Mouse (Mus musculus): ENCODE data around the gene Prrg4. TPM values are rescaled to one million over a fixed set of nuclear protein-coding genes. Genes with fewer than 3 reads are reported as not detected.
A peak's percentile ranks its signal among the peaks of the same experiment; 100 is the strongest.

The Prrg4 gene
- polyA plus RNA-seq, 1 experiment from 2014 or later = 2.9 TPM

DNA sequence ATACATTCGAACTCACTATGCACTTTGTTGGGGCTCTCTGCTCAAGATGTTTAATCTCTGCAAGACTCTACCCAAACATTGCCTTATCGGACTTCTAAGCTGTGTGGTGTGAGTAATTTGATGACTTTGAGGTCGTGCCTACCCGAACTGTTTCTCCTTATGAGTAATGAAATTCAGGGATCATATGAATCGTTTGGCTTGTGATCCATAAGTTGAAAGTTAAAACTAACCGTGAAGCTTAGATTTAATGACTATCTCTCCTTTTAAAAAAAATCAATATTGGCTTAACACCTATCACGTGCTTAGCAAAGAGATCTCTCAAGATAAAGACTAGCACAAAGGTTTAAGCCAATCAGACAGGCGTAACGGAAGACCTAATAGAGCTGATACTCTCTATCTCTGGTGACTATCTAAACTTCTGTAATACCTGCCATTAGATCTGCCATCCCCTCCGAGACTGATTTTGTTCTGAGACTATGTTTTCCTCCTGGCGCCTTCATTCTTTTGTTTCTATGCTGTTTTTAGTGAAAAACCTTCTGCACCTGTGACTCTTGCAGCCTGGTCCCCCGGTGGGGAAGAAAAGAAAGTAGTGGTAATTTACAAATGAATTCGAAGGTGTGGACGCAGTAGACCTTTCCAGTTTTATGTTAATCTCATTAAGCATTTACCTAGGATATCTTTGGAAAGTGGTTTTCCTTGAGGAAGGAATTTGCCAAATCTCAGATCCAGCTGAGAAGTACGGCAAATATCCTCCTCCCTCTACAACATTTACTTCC, 31.9 kb downstream of the Prrg4 start:
- Histone ChIP-seq H3K27ac (ENCODE audit: low read depth, low read length) (peak overlapping the region; percentile 99; the same call in 1 of the 2 replicates), H3K9me3 (ENCODE audit: control insufficient read depth, low read length) (no peaks in the 10 kb centered on the region), H3K27me3 (ENCODE audit: control insufficient read depth, insufficient read depth, low read length) (no peaks in the 10 kb centered on the region), H3K4me1 (ENCODE audit: control insufficient read depth, insufficient read depth, low read length) (peaks cover 9% of the 10 kb centered on the region), H3K9ac (ENCODE audit: low read depth, low read length) (peak overlapping the region; percentile 98), H3K4me3 (ENCODE audit: low read length) (peak overlapping the region; percentile 79), H3K36me3 (ENCODE audit: control insufficient read depth, insufficient read depth, low read length) (no peaks in the 10 kb centered on the region), H3K4me2 (replicated peaks; ENCODE audit: low read depth, low read length) (peak overlapping the region; percentile 81)
- 1% methylated on average over 15 of the region's 15 CpGs for WGBS
- ATAC-seq (ENCODE audit: low FRiP score, low TSS enrichment) = 0 out of 2 replicates have a peak, but pooled peaks have one; percentile 0

DNA sequence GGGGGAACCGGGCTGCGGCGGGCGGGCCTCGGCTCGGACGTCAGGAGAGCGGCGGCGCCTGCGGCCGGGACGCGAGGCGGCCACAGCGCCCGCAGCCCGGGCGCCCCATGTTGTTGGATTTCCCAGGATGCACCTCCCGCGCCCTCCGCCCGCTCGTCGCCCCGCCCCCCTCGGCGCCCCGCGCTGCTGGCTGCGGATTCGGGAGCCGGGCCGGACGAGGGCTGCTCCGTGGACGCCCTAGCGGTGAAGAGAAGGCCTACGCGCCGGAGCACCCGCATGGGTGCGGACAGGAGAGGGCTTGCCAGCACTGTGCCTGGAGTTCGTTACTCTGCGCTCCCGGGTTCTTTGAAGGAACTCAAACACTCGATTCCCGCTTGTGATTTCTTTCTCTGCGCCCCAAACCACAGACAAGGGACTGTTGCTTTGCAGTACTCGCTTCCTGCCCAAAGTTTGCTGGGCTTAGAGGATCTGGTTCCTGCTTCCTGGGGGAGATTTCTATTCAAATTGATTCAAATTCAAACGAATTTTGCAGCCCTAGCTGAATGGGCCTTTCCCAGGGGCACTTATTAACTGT, 32.7 kb downstream of the Prrg4 start:
- Histone ChIP-seq H3K4me2 (replicated peaks; ENCODE audit: low read depth, low read length) (peak overlapping the region; percentile 81), H3K4me1 (ENCODE audit: control insufficient read depth, insufficient read depth, low read length) (peaks cover 9% of the 10 kb centered on the region), H3K27ac (ENCODE audit: low read depth, low read length) (peak overlapping the region; percentile 99), H3K36me3 (ENCODE audit: control insufficient read depth, insufficient read depth, low read length) (no peaks in the 10 kb centered on the region), H3K9me3 (ENCODE audit: control insufficient read depth, low read length) (no peaks in the 10 kb centered on the region), H3K4me3 (ENCODE audit: low read length) (peak overlapping the region; percentile 79), H3K9ac (ENCODE audit: low read depth, low read length) (peak overlapping the region; percentile 98), H3K27me3 (ENCODE audit: control insufficient read depth, insufficient read depth, low read length) (no peaks in the 10 kb centered on the region)
- peak; percentile 96 for ATAC-seq (ENCODE audit: low FRiP score, low TSS enrichment)
- under 1% methylated on average over 33 of the region's 51 CpGs for WGBS

DNA sequence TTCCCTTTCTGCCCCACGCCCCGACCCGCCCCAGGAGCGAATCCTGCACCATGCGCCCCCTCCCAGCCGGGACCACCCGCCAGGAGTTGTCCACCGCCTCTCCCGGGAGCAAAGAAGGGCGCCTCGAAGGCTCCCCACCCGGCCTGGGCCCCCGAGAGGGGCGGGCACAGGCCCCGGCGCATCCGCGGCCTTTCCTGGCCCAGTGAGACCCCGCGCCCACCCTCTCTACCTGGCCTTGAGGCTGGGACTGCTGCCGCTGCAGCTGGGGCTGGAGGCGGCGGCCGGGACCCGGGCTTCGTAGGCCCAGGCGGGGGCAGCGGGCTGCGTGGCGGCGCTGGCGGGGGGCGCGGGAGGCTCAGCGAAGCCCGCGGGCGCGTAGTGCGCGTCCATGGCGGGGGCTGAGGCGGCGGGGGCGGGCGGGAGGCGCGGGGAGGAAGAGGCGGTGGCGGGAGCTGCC, 33.3 kb downstream of the Prrg4 start, which contains the start of gene Qser1:
TSS of gene Qser1 (minus strand) at position 390 of the 457 bp plus-strand sequence.
- 2% methylated on average over 30 of the region's 50 CpGs for WGBS
- Histone ChIP-seq H3K9ac (ENCODE audit: low read depth, low read length) (peak within 1 kb of the TSS; percentile 98), H3K4me2 (replicated peaks; ENCODE audit: low read depth, low read length) (peak within 1 kb of the TSS; percentile 81), H3K27me3 (ENCODE audit: control insufficient read depth, insufficient read depth, low read length) (no peaks in the 10 kb centered on the region), H3K27ac (ENCODE audit: low read depth, low read length) (peak within 1 kb of the TSS; percentile 99), H3K36me3 (ENCODE audit: control insufficient read depth, insufficient read depth, low read length) (no peaks in the 10 kb centered on the region), H3K4me1 (ENCODE audit: control insufficient read depth, insufficient read depth, low read length) (peaks cover 9% of the 10 kb centered on the region), H3K4me3 (ENCODE audit: low read length) (peak within 1 kb of the TSS; percentile 79), H3K9me3 (ENCODE audit: control insufficient read depth, low read length) (no peaks in the 10 kb centered on the region)
- ATAC-seq (ENCODE audit: low FRiP score, low TSS enrichment) = peak; percentile 71

DNA sequence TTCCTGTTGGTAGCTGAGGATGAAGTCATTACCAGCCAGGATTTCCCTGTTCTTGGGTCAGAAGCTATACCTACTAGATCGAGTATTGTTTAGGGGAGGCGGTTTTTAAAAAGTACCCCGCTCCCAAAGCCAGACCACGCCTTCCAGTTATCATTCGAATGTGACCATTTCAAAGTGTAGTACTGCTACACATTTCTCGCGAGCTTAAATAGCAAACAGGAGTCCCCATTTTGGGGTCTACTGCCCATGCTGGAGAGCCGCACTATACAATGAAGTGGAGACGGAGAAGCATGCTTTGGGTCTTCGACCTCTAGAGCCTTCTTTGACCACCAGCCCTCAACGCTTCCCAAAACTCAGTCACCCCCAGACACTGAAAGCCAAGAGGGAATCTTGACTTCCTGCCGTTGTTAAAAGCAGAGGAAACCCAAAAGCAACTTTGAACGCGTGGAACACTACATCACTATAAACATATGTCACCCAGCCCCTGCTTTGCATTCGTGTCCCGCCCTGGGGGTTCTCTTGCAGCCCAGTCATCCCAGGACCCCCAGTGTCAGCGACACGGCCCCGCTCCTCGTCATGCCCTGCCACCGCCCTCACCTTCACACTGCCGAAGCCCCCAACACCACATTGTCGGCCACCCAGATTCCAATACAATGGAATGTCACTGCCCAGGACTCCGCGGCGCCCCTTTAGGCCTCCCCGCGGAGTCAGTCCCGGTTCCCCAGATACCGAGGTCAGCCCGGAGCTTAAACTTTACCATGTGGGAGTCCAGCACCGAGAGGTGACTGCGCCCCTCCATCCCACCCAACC, 33.9 kb downstream of the Prrg4 start:
- Histone ChIP-seq H3K4me1 (ENCODE audit: control insufficient read depth, insufficient read depth, low read length) (peaks cover 9% of the 10 kb centered on the region), H3K27me3 (ENCODE audit: control insufficient read depth, insufficient read depth, low read length) (no peaks in the 10 kb centered on the region), H3K4me3 (ENCODE audit: low read length) (peak overlapping the region; percentile 79), H3K36me3 (ENCODE audit: control insufficient read depth, insufficient read depth, low read length) (no peaks in the 10 kb centered on the region), H3K27ac (ENCODE audit: low read depth, low read length) (peak overlapping the region; percentile 99), H3K9me3 (ENCODE audit: control insufficient read depth, low read length) (no peaks in the 10 kb centered on the region), H3K4me2 (replicated peaks; ENCODE audit: low read depth, low read length) (peak overlapping the region; percentile 81), H3K9ac (ENCODE audit: low read depth, low read length) (peak overlapping the region; percentile 98)
- WGBS = under 1% methylated on average over 33 of the region's 33 CpGs
- peak; percentile 34 for ATAC-seq (ENCODE audit: low FRiP score, low TSS enrichment)

DNA sequence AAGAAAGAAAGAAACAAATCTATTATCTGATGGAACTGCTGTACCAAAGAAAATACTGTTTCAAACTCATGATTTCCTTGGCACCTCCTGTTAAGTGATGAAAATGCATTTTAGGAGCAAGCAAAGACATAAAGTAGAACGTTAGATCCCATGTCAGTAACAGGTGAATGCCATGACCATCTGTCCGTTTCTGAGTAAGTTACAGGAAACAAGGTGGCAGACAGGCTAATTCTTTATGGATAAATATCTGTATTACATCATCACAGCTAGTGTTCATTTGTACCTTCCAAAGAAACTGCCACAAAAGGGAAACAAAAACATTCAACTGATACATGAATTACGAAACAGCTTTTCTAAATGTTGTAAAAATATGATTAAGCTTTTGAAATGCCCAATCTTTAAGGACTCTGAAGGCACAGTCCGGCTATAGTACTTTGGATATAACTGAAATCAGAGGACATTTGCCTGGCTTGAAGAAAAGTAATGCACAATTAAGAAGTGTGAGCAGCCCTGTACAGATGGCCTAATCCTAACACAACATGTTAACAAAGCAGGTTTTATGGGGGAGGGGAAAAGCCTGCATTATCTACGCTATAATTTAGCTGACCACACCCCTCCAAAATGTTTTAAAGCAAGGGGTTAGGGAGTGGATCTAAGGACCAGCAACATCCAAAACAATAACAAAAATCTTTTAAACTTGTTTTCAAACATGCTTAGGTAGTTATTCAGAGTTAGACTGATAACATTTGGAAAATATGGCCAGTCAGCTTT, 35.3 kb downstream of the Prrg4 start:
- ATAC-seq (ENCODE audit: low FRiP score, low TSS enrichment) = no peak
- no peak overlapping the region for H3K27ac ChIP-seq (ENCODE audit: low read depth, low read length)
- H3K36me3 ChIP-seq (ENCODE audit: control insufficient read depth, insufficient read depth, low read length) = 0 out of 2 replicates have a peak, but pooled peaks cover 2% of the 10 kb centered on the region
- H3K4me1 ChIP-seq (ENCODE audit: control insufficient read depth, insufficient read depth, low read length) = peaks cover 9% of the 10 kb centered on the region
- H3K4me2 ChIP-seq (replicated peaks; ENCODE audit: low read depth, low read length) = 0 out of 2 replicates have a peak overlapping the region, but pooled peaks have one; percentile 4
- 63% methylated on average over 5 of the region's 5 CpGs for WGBS
- no peaks in the 10 kb centered on the region for H3K27me3 ChIP-seq (ENCODE audit: control insufficient read depth, insufficient read depth, low read length)
- no peak overlapping the region for H3K4me3 ChIP-seq (ENCODE audit: low read length)
- H3K9me3 ChIP-seq (ENCODE audit: control insufficient read depth, low read length) = no peaks in the 10 kb centered on the region
- no peak overlapping the region for H3K9ac ChIP-seq (ENCODE audit: low read depth, low read length)

DNA sequence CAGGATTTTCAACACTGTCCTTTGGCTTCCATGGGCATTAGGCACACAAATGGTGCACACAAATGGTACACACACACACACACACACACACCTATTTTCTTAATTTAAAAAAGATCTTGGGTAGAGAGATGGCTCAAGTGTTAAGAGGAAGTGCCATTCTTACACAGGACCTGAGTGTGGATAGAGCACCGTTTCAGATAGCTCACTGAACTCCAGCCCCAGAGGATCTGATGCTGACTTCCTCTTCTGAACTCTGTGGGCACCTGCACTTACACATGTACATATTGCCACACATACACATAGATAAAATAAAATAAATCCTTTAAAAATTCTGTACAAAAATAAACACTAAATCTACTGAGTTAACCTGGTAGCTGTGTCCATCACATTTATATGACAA, 44.2 kb downstream of the Prrg4 start:
- H3K4me3 ChIP-seq (ENCODE audit: low read length) = no peak overlapping the region
- H3K27me3 ChIP-seq (ENCODE audit: control insufficient read depth, insufficient read depth, low read length) = no peaks in the 10 kb centered on the region
- ATAC-seq (ENCODE audit: low FRiP score, low TSS enrichment) = no peak
- no peaks in the 10 kb centered on the region for H3K4me1 ChIP-seq (ENCODE audit: control insufficient read depth, insufficient read depth, low read length)
- no peaks in the 10 kb centered on the region for H3K9me3 ChIP-seq (ENCODE audit: control insufficient read depth, low read length)
- no peak overlapping the region for H3K9ac ChIP-seq (ENCODE audit: low read depth, low read length)
- H3K27ac ChIP-seq (ENCODE audit: low read depth, low read length) = no peak overlapping the region
- WGBS = 89% methylated on average over 1 of the region's 1 CpGs
- H3K4me2 ChIP-seq (replicated peaks; ENCODE audit: low read depth, low read length) = no peak overlapping the region
- H3K36me3 ChIP-seq (ENCODE audit: control insufficient read depth, insufficient read depth, low read length) = peaks cover 2% of the 10 kb centered on the region; the same call in 1 of the 2 replicates

Other genes starting within 250 kb of the Prrg4 start
- 57.0 and 59.1 TPM in 2 replicates for gene Tcp11l1, start 137.7 kb downstream of the Prrg4 start, polyA plus RNA-seq (2014; fragmentation: Nextera tagmentation; extraction: Ambion mirVana)
- gene Pin1rt1, start 133.5 kb downstream of the Prrg4 start, polyA plus RNA-seq (2014; fragmentation: Nextera tagmentation; extraction: Ambion mirVana) = not detected in 2 replicates
- 18.5 and 20.7 TPM in 2 replicates for gene Depdc7, start 107.0 kb downstream of the Prrg4 start, polyA plus RNA-seq (2014; fragmentation: Nextera tagmentation; extraction: Ambion mirVana)
- gene Qser1, start 33.1 kb downstream of the Prrg4 start, polyA plus RNA-seq (2014; fragmentation: Nextera tagmentation; extraction: Ambion mirVana) = 17.0 and 21.6 TPM in 2 replicates
- gene Ccdc73, start 17.9 kb upstream of the Prrg4 start, polyA plus RNA-seq (2014; fragmentation: Nextera tagmentation; extraction: Ambion mirVana) = 7.1 and 7.4 TPM in 2 replicates
- gene Eif3m, start 167.2 kb upstream of the Prrg4 start, polyA plus RNA-seq (2014; fragmentation: Nextera tagmentation; extraction: Ambion mirVana) = 463 and 518 TPM in 2 replicates
- not detected in 2 replicates for gene Gm11060, start 242.1 kb upstream of the Prrg4 start, polyA plus RNA-seq (2014; fragmentation: Nextera tagmentation; extraction: Ambion mirVana)

Data from kidney, embryonic 14.5 days (tissue).